Mouse (Mus musculus) erythroblast, embryonic 14.5 days (primary cell): Measurements from ENCODE around the gene Rad50. TPM values are rescaled to one million over a fixed set of nuclear protein-coding genes. Genes with fewer than 3 reads are reported as not detected.

Experiments
- H3K27me3 ChIP-seq: 2 replicates; pipeline ENCODE4 v1.6.1; 2012; ENCODE audit warnings: inconsistent platforms; ENCODE audit not compliant: control insufficient read depth
- H3K36me3 ChIP-seq: 2 replicates; pipeline ENCODE4 v1.6.1; 2012; ENCODE audit warnings: mild to moderate bottlenecking, inconsistent platforms; ENCODE audit not compliant: control insufficient read depth
- H3K4me1 ChIP-seq: 2 replicates; pipeline ENCODE4 v1.6.1; 2012; ENCODE audit warnings: inconsistent platforms; ENCODE audit not compliant: control insufficient read depth
- H3K4me3 ChIP-seq: replicated peaks from 2 replicates; pipeline ENCODE3; 2012; ENCODE audit warnings: moderate library complexity, mild to moderate bottlenecking, inconsistent platforms
- H3K9me3 ChIP-seq: 2 replicates; pipeline ENCODE4 v1.6.1; 2012; ENCODE audit warnings: low read length, inconsistent platforms, mixed read lengths; ENCODE audit not compliant: control insufficient read depth
- GATA1 ChIP-seq: IDR thresholded peaks from 2 replicates; pipeline ENCODE4 v1.6.1; 2012; ENCODE audit warnings: low read length, inconsistent platforms, mixed read lengths
- TAL1 ChIP-seq: IDR thresholded peaks from 3 replicates; pipeline ENCODE4 v1.6.1; 2012; ENCODE audit warnings: low read length, inconsistent platforms, mixed read lengths
- polyA plus RNA-seq: library from polyadenylated mRNA; stranded (reverse); fragments of >175 nt; gene quantifications from 2 replicates; pipeline ENCODE4 v1.2.3, GENCODE M21; 2012

Rad50 gene
- polyA plus RNA-seq, 1 experiment: 0.41 TPM

GRCm38 (mm10) chr11:53616748-53617558 lies 90.2 kb downstream of the Rad50 start:
- no peaks in the 10 kb centered on the region for H3K27me3 ChIP-seq
- H3K36me3 ChIP-seq: no peaks in the 10 kb centered on the region
- peaks cover 81% of the 10 kb centered on the region for H3K4me1 ChIP-seq
- TF ChIP-seq GATA1: no peak
- TF ChIP-seq TAL1: no peak
- no peaks in the 10 kb centered on the region for H3K9me3 ChIP-seq
- no peak overlapping the region for H3K4me3 ChIP-seq

GRCm38 (mm10) chr11:53615575-53615974 lies 91.5 kb downstream of the Rad50 start:
- Histone ChIP-seq H3K4me1 (peaks cover 67% of the 10 kb centered on the region), H3K4me3 (no peak overlapping the region), H3K27me3 (no peaks in the 10 kb centered on the region), H3K36me3 (no peaks in the 10 kb centered on the region), H3K9me3 (peaks cover 3% of the 10 kb centered on the region; the same call in 1 of the 2 replicates)
- TF ChIP-seq TAL1 (no peak), GATA1 (no peak)

GRCm38 (mm10) chr11:53615172-53615571 lies 91.9 kb downstream of the Rad50 start:
- H3K36me3 ChIP-seq: no peaks in the 10 kb centered on the region
- TF ChIP-seq TAL1 (no peak), GATA1 (no peak)
- H3K9me3 ChIP-seq: peaks cover 3% of the 10 kb centered on the region; the same call in 1 of the 2 replicates
- no peaks in the 10 kb centered on the region for H3K27me3 ChIP-seq
- no peak overlapping the region for H3K4me3 ChIP-seq
- H3K4me1 ChIP-seq: peaks cover 64% of the 10 kb centered on the region

GRCm38 (mm10) chr11:53609672-53610071 lies 97.4 kb downstream of the Rad50 start:
- no peak overlapping the region for H3K4me3 ChIP-seq
- H3K4me1 ChIP-seq: peaks cover 47% of the 10 kb centered on the region
- H3K27me3 ChIP-seq: no peaks in the 10 kb centered on the region
- no peaks in the 10 kb centered on the region for H3K36me3 ChIP-seq
- no peak for TF ChIP-seq TAL1
- H3K9me3 ChIP-seq: peaks cover 3% of the 10 kb centered on the region; the same call in 1 of the 2 replicates

- no peak; the same call in 1 of the 2 replicates for TF ChIP-seq GATA1
- Histone ChIP-seq H3K36me3 (no peaks in the 10 kb centered on the region), H3K27me3 (no peaks in the 10 kb centered on the region), H3K4me3 (no peak overlapping the region), H3K9me3 (peaks cover 3% of the 10 kb centered on the region; the same call in 1 of the 2 replicates), H3K4me1 (peaks cover 42% of the 10 kb centered on the region)
These were observed 97.9 kb downstream of the Rad50 start for GRCm38 (mm10) chr11:53609231-53609630.

GRCm38 (mm10) chr11:53605609-53606008 lies 101.5 kb downstream of the Rad50 start:
- Histone ChIP-seq H3K36me3 (peaks cover 2% of the 10 kb centered on the region), H3K4me3 (no peak overlapping the region)

GRCm38 (mm10) chr11:53604983-53605382 lies 102.1 kb downstream of the Rad50 start:
- H3K4me3 ChIP-seq: no peak overlapping the region
- H3K4me1 ChIP-seq: peaks cover 32% of the 10 kb centered on the region
- no peaks in the 10 kb centered on the region for H3K27me3 ChIP-seq
- TF ChIP-seq GATA1 (no peak), TAL1 (no peak)
- no peaks in the 10 kb centered on the region for H3K9me3 ChIP-seq
- peaks cover 2% of the 10 kb centered on the region for H3K36me3 ChIP-seq

More at GRCm38 (mm10) chr11:53605609-53606008, 101.5 kb downstream of the Rad50 start:
- H3K27me3 ChIP-seq: no peaks in the 10 kb centered on the region
- TF ChIP-seq GATA1 (no peak), TAL1 (no peak)
- H3K4me1 ChIP-seq: peaks cover 32% of the 10 kb centered on the region
- no peaks in the 10 kb centered on the region for H3K9me3 ChIP-seq

Other genes starting within 250 kb of the Rad50 start
- gene Gm9837, start 236.8 kb downstream of the Rad50 start, polyA plus RNA-seq: not detected in 2 replicates
- not detected in 2 replicates for gene Gm9945, start 227.2 kb downstream of the Rad50 start, polyA plus RNA-seq
- 9.4 and 11.2 TPM in 2 replicates for gene Sowaha, start 227.0 kb downstream of the Rad50 start, polyA plus RNA-seq
- gene Sept8, start 188.1 kb downstream of the Rad50 start, polyA plus RNA-seq: 7.5 and 7.8 TPM in 2 replicates
- 0.31 and 0.37 TPM in 2 replicates for gene Kif3a, start 139.9 kb downstream of the Rad50 start, polyA plus RNA-seq
- not detected in 2 replicates for gene Il4, start 88.7 kb downstream of the Rad50 start, polyA plus RNA-seq
- gene Il13, start 72.6 kb downstream of the Rad50 start, polyA plus RNA-seq: 0.07 TPM in 1 of 2 replicates, not detected in the other
- gene Il5, start 13.5 kb upstream of the Rad50 start, polyA plus RNA-seq: not detected in 2 replicates
- 0.01 and 0.04 TPM in 2 replicates for gene Irf1, start 62.7 kb upstream of the Rad50 start, polyA plus RNA-seq
- not detected in 2 replicates for gene Gm17334, start 65.9 kb upstream of the Rad50 start, polyA plus RNA-seq
- not detected in 2 replicates for gene Gm12216, start 151.9 kb upstream of the Rad50 start, polyA plus RNA-seq
- gene Slc22a5, start 184.3 kb upstream of the Rad50 start, polyA plus RNA-seq: 0.07 TPM in 1 of 2 replicates, not detected in the other